In the genomic region with DNA sequence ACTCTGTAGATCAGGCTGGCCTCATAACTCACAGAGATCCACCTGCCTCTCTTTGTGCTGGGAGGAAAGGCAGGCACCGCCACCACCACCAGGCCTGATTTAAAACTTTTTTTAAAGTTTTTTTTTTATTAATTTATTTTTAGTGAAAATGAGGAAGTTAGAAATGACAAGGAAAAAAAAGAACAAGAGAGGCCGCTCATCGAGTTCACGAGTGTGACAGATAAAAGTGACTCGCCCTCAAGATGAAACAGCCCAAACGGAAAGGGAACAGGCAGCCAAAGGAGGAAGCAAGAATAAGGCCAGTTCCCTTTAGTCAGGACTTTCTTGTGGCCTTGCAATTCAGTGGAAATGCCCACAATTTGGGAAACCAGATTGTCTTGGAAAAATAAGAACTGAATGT, we compare ENCODE assay signal across 16 mouse cellular contexts.
A peak's percentile ranks its signal among the peaks of the same experiment; 100 is the strongest.
DNase-seq lines count a peak whose midpoint lies in the region; ATAC-seq and TF ChIP-seq lines count a peak whose summit lies in the region.
"Had no signal": no experiment of that assay in that cellular context is flagged by ENCODE, and none has a peak within 500 bp of the region (broad histone marks: within the 10 kb centered on the region; RNA-seq: fewer than 3 reads in every experiment).

No protein-coding gene starts in this region.

- no peak overlapping the region for H3K27ac ChIP-seq in heart, embryonic 11.5 days (ENCODE audit: low read depth, low read length)
- H3K27ac ChIP-seq in spleen, adult 2 months (ENCODE audit: insufficient read depth, low read length): peak overlapping the region; percentile 51
- no peak overlapping the region; the same call in 1 of the 2 replicates for H3K27ac ChIP-seq in left cerebral cortex, adult 2 months
- no peak overlapping the region for H3K27ac ChIP-seq in embryonic facial prominence, embryonic 10.5 days (replicated peaks)
- H3K27ac ChIP-seq: hindbrain, embryonic 14.5 days; limb, embryonic 15.5 days; midbrain, embryonic 10.5 days; stomach, embryonic 15.5 days had no signal

- no peaks in the 10 kb centered on the region for H3K36me3 ChIP-seq in heart, embryonic 11.5 days (ENCODE audit: control insufficient read depth, insufficient read depth, low read length)
- no peaks in the 10 kb centered on the region for H3K36me3 ChIP-seq in spleen, adult 2 months (ENCODE audit: control insufficient read depth, insufficient read depth, low read length)
- H3K36me3 ChIP-seq in embryonic facial prominence, embryonic 10.5 days (replicated peaks): no peaks in the 10 kb centered on the region
- H3K36me3 ChIP-seq: limb, embryonic 15.5 days; midbrain, embryonic 10.5 days; stomach, embryonic 15.5 days had no signal

- WGBS in heart, embryonic 11.5 days (ENCODE audit: insufficient replicate concordance): 69% methylated on average over 6 of the region's 6 CpGs
- 8% methylated on average over 6 of the region's 6 CpGs for WGBS in spleen, adult 2 months
- WGBS in embryonic facial prominence, embryonic 10.5 days: 87% methylated on average over 6 of the region's 6 CpGs

- peaks cover 4% of the 10 kb centered on the region; the same call in 1 of the 2 replicates for H3K4me1 ChIP-seq in heart, embryonic 11.5 days (ENCODE audit: control insufficient read depth, insufficient read depth, low read length)
- H3K4me1 ChIP-seq in spleen, adult 2 months (ENCODE audit: control insufficient read depth, insufficient read depth, insufficient read length): peaks cover 17% of the 10 kb centered on the region
- no peaks in the 10 kb centered on the region for H3K4me1 ChIP-seq in embryonic facial prominence, embryonic 10.5 days
- H3K4me1 ChIP-seq: stomach, embryonic 15.5 days had no signal

- peak; percentile 97 for DNase-seq in heart, adult 11 months
- peak; percentile 52 to 55 for DNase-seq in spleen, adult 2 months (ENCODE audit: low read depth in 1 of 2, low spot score in 2 of 2)
- no peak for DNase-seq in spleen, adult 12 weeks (ENCODE audit: low spot score)
- no peak for DNase-seq in left cerebral cortex, adult 2 months (ENCODE audit: extremely low spot score in 1 of 2, low spot score in 2 of 2)
- no peak for DNase-seq in embryonic facial prominence, embryonic 10.5 days (ENCODE audit: low spot score)
- DNase-seq: cerebellum, adult 11-12 months; cerebellum, postnatal 25 days; right cerebral cortex, postnatal 4 days had no signal

- H3K4me3 ChIP-seq in heart, embryonic 11.5 days (ENCODE audit: low read depth, low read length): no peak overlapping the region
- no peak overlapping the region for H3K4me3 ChIP-seq in spleen, adult 2 months (ENCODE audit: extremely low read depth, insufficient read depth, insufficient read length)
- H3K4me3 ChIP-seq in left cerebral cortex, adult 2 months: no peak overlapping the region
- no peak overlapping the region for H3K4me3 ChIP-seq in embryonic facial prominence, embryonic 10.5 days
- H3K4me3 ChIP-seq: limb, embryonic 15.5 days; midbrain, embryonic 10.5 days; stomach, embryonic 15.5 days had no signal

- no peak for ATAC-seq in heart, embryonic 11.5 days (replicated peaks; ENCODE audit: insufficient number of reproducible peaks, low FRiP score, low TSS enrichment)
- peak; percentile 64 for ATAC-seq in granulocyte monocyte progenitor cell, adult 5-6 weeks (replicated peaks; ENCODE audit: poor library complexity, severe bottlenecking)
- peak; percentile 67 for ATAC-seq in neutrophil, adult 5-6 weeks (ENCODE audit: extremely low read depth, insufficient number of reproducible peaks, low FRiP score, poor library complexity, severe bottlenecking)
- ATAC-seq: intestine, embryonic 16.5 days had no signal

- no peaks in the 10 kb centered on the region for H3K9me3 ChIP-seq in heart, embryonic 11.5 days (replicated peaks; ENCODE audit: control insufficient read depth, low read length)
- H3K9me3 ChIP-seq in embryonic facial prominence, embryonic 10.5 days: no peaks in the 10 kb centered on the region
- H3K9me3 ChIP-seq: limb, embryonic 15.5 days; midbrain, embryonic 10.5 days; stomach, embryonic 15.5 days had no signal

- no peak for TF ChIP-seq CTCF in spleen, adult 2 months (IDR thresholded peaks at IDR 0.05; ENCODE audit: extremely low read depth, insufficient read depth, insufficient read length, insufficient replicate concordance)
- no peak for TF ChIP-seq CTCF in left cerebral cortex, adult 2 months (IDR thresholded peaks at IDR 0.05)

- H3K9ac ChIP-seq in heart, embryonic 11.5 days (ENCODE audit: low read depth, low read length): no peak overlapping the region
- H3K9ac ChIP-seq: hindbrain, embryonic 14.5 days; limb, embryonic 15.5 days; stomach, embryonic 15.5 days had no signal

- H3K4me2 ChIP-seq in heart, embryonic 11.5 days: no peak overlapping the region
- H3K4me2 ChIP-seq: hindbrain, embryonic 14.5 days; limb, embryonic 15.5 days; stomach, embryonic 15.5 days had no signal

- intact Hi-C loops in left cerebral cortex, adult 2 months (cut with DNase I): no loop called here

- TF ChIP-seq POLR2A in spleen, adult 2 months (IDR thresholded peaks at IDR 0.05; ENCODE audit: low read depth, low read length): no peak

- H3K27me3 ChIP-seq in heart, embryonic 11.5 days (ENCODE audit: control insufficient read depth, insufficient read depth, low read length): no peaks in the 10 kb centered on the region
- H3K27me3 ChIP-seq in spleen, adult 2 months (ENCODE audit: control insufficient read depth, insufficient read depth, low read length): no peaks in the 10 kb centered on the region
- H3K27me3 ChIP-seq in embryonic facial prominence, embryonic 10.5 days (replicated peaks; ENCODE audit: low read depth, poor library complexity, severe bottlenecking): no peaks in the 10 kb centered on the region
- H3K27me3 ChIP-seq: limb, embryonic 15.5 days; stomach, embryonic 15.5 days had no signal

Comparison
In these comparisons a context has a peak if more than half of its experiments do, and no peak if none do; other contexts are left out.
1. DNase-seq: peak in heart, adult 11 months (single experiment) and spleen, adult 2 months (2 of 2); none in spleen, adult 12 weeks (single experiment), left cerebral cortex, adult 2 months (0 of 2) and embryonic facial prominence, embryonic 10.5 days (single experiment).